Mouse (Mus musculus) heart, embryonic 11.5 days (tissue): ENCODE data around the gene Anxa3. TPM values are rescaled to one million over a fixed set of nuclear protein-coding genes. Genes with fewer than 3 reads are reported as not detected.

Experiments
- ATAC-seq: fragments of 200-750 bp; cut with Nextera tagmentation; replicated peaks from 2 replicates; pipeline ENCODE4 v1.8.0; 2017; ENCODE audit warnings: moderate library complexity; ENCODE audit not compliant: insufficient number of reproducible peaks, low FRiP score, low TSS enrichment
- H3K27ac ChIP-seq: fragments of 300-500 bp; sonication (generic); 2 replicates; pipeline ENCODE4 v1.5.1; 2014; ENCODE audit warnings: mild to moderate bottlenecking, low read depth, low read length
- H3K27me3 ChIP-seq: fragments of 300-500 bp; sonication (generic); 2 replicates; pipeline ENCODE4 v1.6.1; 2014; ENCODE audit warnings: mild to moderate bottlenecking, low read length, mixed read lengths; ENCODE audit not compliant: control insufficient read depth, insufficient read depth
- H3K36me3 ChIP-seq: fragments of 300-500 bp; sonication (generic); 2 replicates; pipeline ENCODE4 v1.6.1; 2014; ENCODE audit warnings: mild to moderate bottlenecking, low read length, moderate library complexity, mixed read lengths; ENCODE audit not compliant: control insufficient read depth, insufficient read depth
- H3K4me1 ChIP-seq: fragments of 300-500 bp; sonication (generic); 2 replicates; pipeline ENCODE4 v1.6.1; 2014; ENCODE audit warnings: low read length; ENCODE audit not compliant: control insufficient read depth, insufficient read depth
- H3K4me2 ChIP-seq: fragments of 300-500 bp; sonication (generic); 2 replicates; pipeline ENCODE4 v1.6.1; 2014; ENCODE audit warnings: mild to moderate bottlenecking, moderate library complexity
- H3K4me3 ChIP-seq: fragments of 300-500 bp; sonication (generic); 2 replicates; pipeline ENCODE4 v1.5.1; 2014; ENCODE audit warnings: low read depth, low read length
- H3K9ac ChIP-seq: fragments of 300-500 bp; sonication (generic); 2 replicates; pipeline ENCODE4 v1.6.1; 2014; ENCODE audit warnings: mild to moderate bottlenecking, low read depth, low read length, moderate library complexity
- H3K9me3 ChIP-seq: fragments of 300-500 bp; sonication (generic); replicated peaks from 2 replicates; pipeline ENCODE4 v1.6.1; 2016; ENCODE audit warnings: low read length; ENCODE audit not compliant: control insufficient read depth
- WGBS: fragments of 180-500 bp; shearing (Covaris S2); extraction: QIAGEN DNeasy Blood & Tissue Kit; methylation state at CpG from one replicate; pipeline ENCODE4 v1.1.7; 2014; ENCODE audit not compliant: insufficient replicate concordance; 5-methylcytosine and 5-hydroxymethylcytosine counted together
- polyA plus RNA-seq: library from polyadenylated mRNA; unstranded; fragments of >200 nt; fragmentation: Nextera tagmentation; extraction: Ambion mirVana; gene quantifications from 2 replicates; pipeline ENCODE4 v1.2.1, GENCODE M21; 2014

Gene Anxa3
- polyA plus RNA-seq, 1 experiment from 2014 or later, result 62.9 TPM

GRCm38 (mm10) chr5:96793953-96794635, 955 bp downstream of the Anxa3 start:
- H3K4me3 ChIP-seq, result peak overlapping the region; percentile 55
- peak overlapping the region; percentile 85 for H3K4me2 ChIP-seq
- H3K4me1 ChIP-seq, result no peaks in the 10 kb centered on the region
- H3K36me3 ChIP-seq, result no peaks in the 10 kb centered on the region
- no peak overlapping the region for H3K9ac ChIP-seq
- H3K27ac ChIP-seq, result no peak overlapping the region
- H3K27me3 ChIP-seq, result no peaks in the 10 kb centered on the region
- ATAC-seq, result no peak
- 40% methylated on average over 10 of the region's 10 CpGs for WGBS
- no peaks in the 10 kb centered on the region for H3K9me3 ChIP-seq

GRCm38 (mm10) chr5:96795752-96796151, 2.6 kb downstream of the Anxa3 start:
- H3K4me3 ChIP-seq, result no peak overlapping the region
- ATAC-seq, result no peak
- no peaks in the 10 kb centered on the region for H3K9me3 ChIP-seq
- H3K4me2 ChIP-seq, result no peak overlapping the region
- H3K36me3 ChIP-seq, result no peaks in the 10 kb centered on the region
- H3K9ac ChIP-seq, result no peak overlapping the region
- H3K27me3 ChIP-seq, result no peaks in the 10 kb centered on the region
- 69% methylated on average over 1 of the region's 1 CpGs for WGBS
- H3K4me1 ChIP-seq, result peaks cover 4% of the 10 kb centered on the region; the same call in 1 of the 2 replicates
- no peak overlapping the region for H3K27ac ChIP-seq

GRCm38 (mm10) chr5:96797465-96797864, 4.3 kb downstream of the Anxa3 start:
- Histone ChIP-seq H3K4me2 (no peak overlapping the region), H3K9me3 (no peaks in the 10 kb centered on the region), H3K4me3 (no peak overlapping the region), H3K27me3 (no peaks in the 10 kb centered on the region), H3K36me3 (no peaks in the 10 kb centered on the region), H3K4me1 (peaks cover 12% of the 10 kb centered on the region), H3K27ac (no peak overlapping the region), H3K9ac (no peak overlapping the region)
- ATAC-seq, result no peak
- 88% methylated on average over 6 of the region's 6 CpGs for WGBS

- no peak for ATAC-seq
- Histone ChIP-seq H3K27me3 (no peaks in the 10 kb centered on the region), H3K27ac (no peak overlapping the region), H3K4me2 (no peak overlapping the region), H3K4me3 (no peak overlapping the region), H3K9me3 (no peaks in the 10 kb centered on the region), H3K36me3 (no peaks in the 10 kb centered on the region), H3K9ac (no peak overlapping the region), H3K4me1 (peaks cover 17% of the 10 kb centered on the region)
- WGBS, result 88% methylated on average over 9 of the region's 9 CpGs
These were observed 6.0 kb downstream of the Anxa3 start for GRCm38 (mm10) chr5:96799165-96799564.

GRCm38 (mm10) chr5:96799969-96800368, 6.8 kb downstream of the Anxa3 start:
- Histone ChIP-seq H3K9me3 (no peaks in the 10 kb centered on the region), H3K4me3 (no peak overlapping the region), H3K4me1 (peaks cover 17% of the 10 kb centered on the region), H3K27ac (no peak overlapping the region), H3K27me3 (no peaks in the 10 kb centered on the region), H3K4me2 (no peak overlapping the region), H3K9ac (no peak overlapping the region), H3K36me3 (no peaks in the 10 kb centered on the region)
- WGBS, result 77% methylated on average over 9 of the region's 9 CpGs
- 0 out of 2 replicates have a peak, but pooled peaks have one; percentile 29 for ATAC-seq

GRCm38 (mm10) chr5:96802185-96802584, 9.0 kb downstream of the Anxa3 start:
- WGBS, result 38% methylated on average over 7 of the region's 7 CpGs
- H3K9me3 ChIP-seq, result no peaks in the 10 kb centered on the region
- H3K27me3 ChIP-seq, result no peaks in the 10 kb centered on the region
- H3K4me2 ChIP-seq, result no peak overlapping the region
- H3K4me1 ChIP-seq, result peaks cover 17% of the 10 kb centered on the region
- no peak overlapping the region for H3K27ac ChIP-seq
- no peak overlapping the region for H3K9ac ChIP-seq
- no peaks in the 10 kb centered on the region for H3K36me3 ChIP-seq
- no peak overlapping the region for H3K4me3 ChIP-seq
- ATAC-seq, result no peak

- H3K9me3 ChIP-seq, result no peaks in the 10 kb centered on the region
These were observed 10.0 kb downstream of the Anxa3 start for GRCm38 (mm10) chr5:96803091-96803490.

GRCm38 (mm10) chr5:96804304-96804703, 11.2 kb downstream of the Anxa3 start:
- Histone ChIP-seq H3K4me2 (no peak overlapping the region), H3K4me3 (no peak overlapping the region), H3K9me3 (no peaks in the 10 kb centered on the region), H3K27me3 (no peaks in the 10 kb centered on the region), H3K36me3 (no peaks in the 10 kb centered on the region), H3K9ac (no peak overlapping the region), H3K27ac (no peak overlapping the region), H3K4me1 (peaks cover 17% of the 10 kb centered on the region)
- no peak for ATAC-seq
- WGBS, result 60% methylated on average over 4 of the region's 4 CpGs

More at GRCm38 (mm10) chr5:96803091-96803490, 10.0 kb downstream of the Anxa3 start:
- Histone ChIP-seq H3K4me1 (peaks cover 17% of the 10 kb centered on the region), H3K27ac (peak overlapping the region; percentile 35; the same call in 1 of the 2 replicates), H3K9ac (no peak overlapping the region), H3K4me3 (no peak overlapping the region), H3K4me2 (no peak overlapping the region), H3K36me3 (no peaks in the 10 kb centered on the region), H3K27me3 (no peaks in the 10 kb centered on the region)
- no peak for ATAC-seq
- 35% methylated on average over 3 of the region's 3 CpGs for WGBS

- H3K27ac ChIP-seq, result no peak overlapping the region
- no peaks in the 10 kb centered on the region for H3K36me3 ChIP-seq
- peaks cover 17% of the 10 kb centered on the region for H3K4me1 ChIP-seq
- H3K4me2 ChIP-seq, result no peak overlapping the region
- H3K27me3 ChIP-seq, result no peaks in the 10 kb centered on the region
- no peak overlapping the region for H3K4me3 ChIP-seq
- no peak overlapping the region for H3K9ac ChIP-seq
- no peaks in the 10 kb centered on the region for H3K9me3 ChIP-seq
- ATAC-seq, result no peak
- WGBS, result 68% methylated on average over 3 of the region's 3 CpGs
These were observed 11.7 kb downstream of the Anxa3 start for GRCm38 (mm10) chr5:96804813-96805212.
